Mouse (Mus musculus): ENCODE data around the gene Trim59. TPM values are rescaled to one million over a fixed set of nuclear protein-coding genes. Genes with fewer than 3 reads are reported as not detected.

The Trim59 gene
- 86.4 and 89.9 TPM in 2 replicates for polyA plus RNA-seq (2015; fragmentation: Nextera tagmentation; extraction: Ambion mirVana)

- no peaks in the 10 kb centered on the region for H3K36me3 ChIP-seq
- peak within 1 kb of the TSS; percentile 85 for H3K9ac ChIP-seq
- H3K4me1 ChIP-seq: peaks cover 4% of the 10 kb centered on the region; the same call in 1 of the 2 replicates
- WGBS: under 1% methylated on average over 80 of the region's 80 CpGs
- H3K27me3 ChIP-seq (replicated peaks): no peaks in the 10 kb centered on the region
- peak; percentile 95 for ATAC-seq (ENCODE audit: insufficient read depth, low FRiP score, low read depth)
- peak within 1 kb of the TSS; percentile 92 for H3K4me3 ChIP-seq (replicated peaks)
- H3K9me3 ChIP-seq: no peaks in the 10 kb centered on the region
- peak within 1 kb of the TSS; percentile 86 for H3K4me2 ChIP-seq
- peak within 1 kb of the TSS; percentile 94 for H3K27ac ChIP-seq
These were observed at the start of gene Trim59 for GRCm38 (mm10) chr3:69044645-69045399. Gene Trim59 (minus strand): TSS chr3:69044755.

- H3K9ac ChIP-seq: no peak overlapping the region
- no peak overlapping the region for H3K27ac ChIP-seq
- H3K9me3 ChIP-seq: no peaks in the 10 kb centered on the region
- H3K27me3 ChIP-seq (replicated peaks): no peaks in the 10 kb centered on the region
- H3K36me3 ChIP-seq: no peaks in the 10 kb centered on the region
- WGBS: 50% methylated on average over 1 of the region's 1 CpGs
- no peak for ATAC-seq (ENCODE audit: insufficient read depth, low FRiP score, low read depth)
- H3K4me2 ChIP-seq: no peak overlapping the region
- H3K4me1 ChIP-seq: no peaks in the 10 kb centered on the region
- no peak overlapping the region for H3K4me3 ChIP-seq (replicated peaks)
These were observed 19.4 kb upstream of the Trim59 start for GRCm38 (mm10) chr3:69064005-69064404.

- no peak overlapping the region for H3K4me2 ChIP-seq
- 88% methylated on average over 1 of the region's 1 CpGs for WGBS
- H3K36me3 ChIP-seq: no peaks in the 10 kb centered on the region
- ATAC-seq (ENCODE audit: insufficient read depth, low FRiP score, low read depth): no peak
- no peaks in the 10 kb centered on the region for H3K4me1 ChIP-seq
- no peak overlapping the region for H3K27ac ChIP-seq
- H3K9me3 ChIP-seq: no peaks in the 10 kb centered on the region
- H3K27me3 ChIP-seq (replicated peaks): no peaks in the 10 kb centered on the region
- no peak overlapping the region for H3K4me3 ChIP-seq (replicated peaks)
- H3K9ac ChIP-seq: no peak overlapping the region
These were observed 18.2 kb upstream of the Trim59 start for GRCm38 (mm10) chr3:69062764-69063163.

GRCm38 (mm10) chr3:69060672-69061071, 16.1 kb upstream of the Trim59 start:
- Histone ChIP-seq H3K27ac (no peak overlapping the region), H3K4me3 (replicated peaks) (no peak overlapping the region), H3K4me2 (no peak overlapping the region), H3K36me3 (no peaks in the 10 kb centered on the region), H3K27me3 (replicated peaks) (no peaks in the 10 kb centered on the region), H3K4me1 (no peaks in the 10 kb centered on the region), H3K9ac (no peak overlapping the region), H3K9me3 (no peaks in the 10 kb centered on the region)
- no peak for ATAC-seq (ENCODE audit: insufficient read depth, low FRiP score, low read depth)
- 91% methylated on average over 4 of the region's 4 CpGs for WGBS

GRCm38 (mm10) chr3:69055871-69056270, 11.3 kb upstream of the Trim59 start:
- H3K4me2 ChIP-seq: no peak overlapping the region
- H3K4me3 ChIP-seq (replicated peaks): no peak overlapping the region
- WGBS: 88% methylated on average over 3 of the region's 3 CpGs
- no peaks in the 10 kb centered on the region for H3K36me3 ChIP-seq
- no peaks in the 10 kb centered on the region for H3K9me3 ChIP-seq
- no peak overlapping the region for H3K9ac ChIP-seq
- no peaks in the 10 kb centered on the region for H3K27me3 ChIP-seq (replicated peaks)
- H3K27ac ChIP-seq: no peak overlapping the region
- H3K4me1 ChIP-seq: no peaks in the 10 kb centered on the region
- ATAC-seq (ENCODE audit: insufficient read depth, low FRiP score, low read depth): no peak

GRCm38 (mm10) chr3:69054760-69055432, 10.3 kb upstream of the Trim59 start:
- Histone ChIP-seq H3K9me3 (no peaks in the 10 kb centered on the region), H3K27ac (no peak overlapping the region), H3K27me3 (replicated peaks) (no peaks in the 10 kb centered on the region), H3K36me3 (no peaks in the 10 kb centered on the region), H3K4me1 (no peaks in the 10 kb centered on the region), H3K4me3 (replicated peaks) (no peak overlapping the region), H3K9ac (no peak overlapping the region), H3K4me2 (no peak overlapping the region)
- 78% methylated on average over 7 of the region's 7 CpGs for WGBS
- ATAC-seq (ENCODE audit: insufficient read depth, low FRiP score, low read depth): peak; percentile 99

- no peak overlapping the region for H3K4me2 ChIP-seq
- H3K36me3 ChIP-seq: no peaks in the 10 kb centered on the region
- H3K27ac ChIP-seq: no peak overlapping the region
- WGBS: 85% methylated on average over 11 of the region's 11 CpGs
- no peaks in the 10 kb centered on the region for H3K4me1 ChIP-seq
- H3K4me3 ChIP-seq (replicated peaks): no peak overlapping the region
- ATAC-seq (ENCODE audit: insufficient read depth, low FRiP score, low read depth): no peak
- H3K9ac ChIP-seq: no peak overlapping the region
- H3K9me3 ChIP-seq: no peaks in the 10 kb centered on the region
- no peaks in the 10 kb centered on the region for H3K27me3 ChIP-seq (replicated peaks)
These were observed 7.3 kb upstream of the Trim59 start for GRCm38 (mm10) chr3:69051894-69052293.

GRCm38 (mm10) chr3:69049011-69049410, 4.5 kb upstream of the Trim59 start:
- ATAC-seq (ENCODE audit: insufficient read depth, low FRiP score, low read depth): no peak
- no peaks in the 10 kb centered on the region for H3K36me3 ChIP-seq
- H3K4me3 ChIP-seq (replicated peaks): no peak overlapping the region
- no peak overlapping the region for H3K27ac ChIP-seq
- H3K27me3 ChIP-seq (replicated peaks): no peaks in the 10 kb centered on the region
- peaks cover 4% of the 10 kb centered on the region; the same call in 1 of the 2 replicates for H3K4me1 ChIP-seq
- 81% methylated on average over 6 of the region's 6 CpGs for WGBS
- H3K9ac ChIP-seq: no peak overlapping the region
- no peak overlapping the region for H3K4me2 ChIP-seq
- no peaks in the 10 kb centered on the region for H3K9me3 ChIP-seq

GRCm38 (mm10) chr3:69047684-69048083, 3.1 kb upstream of the Trim59 start:
- Histone ChIP-seq H3K4me1 (peaks cover 4% of the 10 kb centered on the region; the same call in 1 of the 2 replicates), H3K9me3 (no peaks in the 10 kb centered on the region), H3K36me3 (no peaks in the 10 kb centered on the region), H3K4me3 (replicated peaks) (no peak overlapping the region), H3K27ac (no peak overlapping the region), H3K4me2 (no peak overlapping the region), H3K9ac (no peak overlapping the region), H3K27me3 (replicated peaks) (no peaks in the 10 kb centered on the region)
- no peak for ATAC-seq (ENCODE audit: insufficient read depth, low FRiP score, low read depth)
- WGBS: 88% methylated on average over 4 of the region's 4 CpGs

GRCm38 (mm10) chr3:69046509-69046908, 2.0 kb upstream of the Trim59 start:
- Histone ChIP-seq H3K4me2 (no peak overlapping the region; the same call in 1 of the 2 replicates), H3K27me3 (replicated peaks) (no peaks in the 10 kb centered on the region), H3K36me3 (no peaks in the 10 kb centered on the region), H3K9me3 (no peaks in the 10 kb centered on the region), H3K27ac (no peak overlapping the region), H3K4me1 (peaks cover 4% of the 10 kb centered on the region; the same call in 1 of the 2 replicates), H3K4me3 (replicated peaks) (no peak overlapping the region), H3K9ac (no peak overlapping the region)
- ATAC-seq (ENCODE audit: insufficient read depth, low FRiP score, low read depth): no peak
- 61% methylated on average over 4 of the region's 4 CpGs for WGBS

- 25% methylated on average over 13 of the region's 13 CpGs for WGBS
- Histone ChIP-seq H3K4me1 (peaks cover 4% of the 10 kb centered on the region; the same call in 1 of the 2 replicates), H3K4me3 (replicated peaks) (peak overlapping the region; percentile 92), H3K36me3 (no peaks in the 10 kb centered on the region), H3K4me2 (peak overlapping the region; percentile 86), H3K27ac (no peak overlapping the region), H3K9ac (no peak overlapping the region; the same call in 1 of the 2 replicates), H3K27me3 (replicated peaks) (no peaks in the 10 kb centered on the region), H3K9me3 (no peaks in the 10 kb centered on the region)
- ATAC-seq (ENCODE audit: insufficient read depth, low FRiP score, low read depth): no peak
These were observed 1.2 kb upstream of the Trim59 start for GRCm38 (mm10) chr3:69045750-69046149.

GRCm38 (mm10) chr3:69045400-69045703, 797 bp upstream of the Trim59 start:
- H3K4me3 ChIP-seq (replicated peaks): peak overlapping the region; percentile 92
- H3K9ac ChIP-seq: peak overlapping the region; percentile 58; the same call in 1 of the 2 replicates
- H3K27ac ChIP-seq: peak overlapping the region; percentile 94
- H3K4me2 ChIP-seq: peak overlapping the region; percentile 86
- no peaks in the 10 kb centered on the region for H3K36me3 ChIP-seq
- no peaks in the 10 kb centered on the region for H3K27me3 ChIP-seq (replicated peaks)
- no peaks in the 10 kb centered on the region for H3K9me3 ChIP-seq
- 5% methylated on average over 9 of the region's 9 CpGs for WGBS
- no peak for ATAC-seq (ENCODE audit: insufficient read depth, low FRiP score, low read depth)
- peaks cover 4% of the 10 kb centered on the region; the same call in 1 of the 2 replicates for H3K4me1 ChIP-seq
